ENCODE assay signal across 8 mouse cellular contexts in the genomic region with DNA sequence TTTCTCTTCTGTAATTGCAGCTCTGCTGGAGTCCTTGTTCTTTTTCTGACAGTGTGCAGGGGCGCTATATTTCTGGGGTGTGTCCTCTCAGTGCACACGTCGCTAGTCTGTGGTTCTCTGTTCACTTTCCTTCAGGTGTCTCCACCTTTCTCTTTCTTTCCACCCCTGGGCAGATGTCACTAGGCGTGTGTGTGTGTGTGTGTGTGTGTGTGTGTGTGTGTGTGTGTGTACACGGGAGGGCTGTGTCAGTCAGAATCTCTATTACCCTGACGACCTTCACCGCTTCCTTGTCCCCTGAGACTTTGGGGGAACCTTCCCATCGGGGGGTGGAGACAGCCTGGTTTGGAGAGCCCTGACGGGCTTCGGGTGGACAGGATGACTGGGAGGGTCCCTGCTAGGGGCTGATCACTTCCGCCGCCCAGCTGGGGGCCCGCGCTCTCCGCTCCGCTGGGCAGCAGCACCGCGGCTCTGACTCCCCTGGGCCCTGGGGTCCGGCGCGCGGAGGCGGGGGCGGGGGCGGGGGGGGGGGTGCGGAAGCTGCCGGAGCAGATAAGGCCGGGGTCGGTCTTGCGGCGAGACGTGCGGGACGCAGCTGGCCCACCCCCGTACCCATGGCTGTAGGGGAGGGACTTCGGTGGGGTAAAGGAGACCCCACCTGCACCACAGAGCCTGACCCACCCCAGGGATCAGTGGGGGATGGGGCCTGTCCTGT. TPM values are rescaled to one million over a fixed set of nuclear protein-coding genes. Genes with fewer than 3 reads are reported as not detected.
DNase-seq lines count a peak whose midpoint lies in the region; ATAC-seq lines count a peak whose summit lies in the region.

No protein-coding gene starts in this region.

- peak; percentile 45 for DNase-seq in cerebellum, postnatal 10 days
- DNase-seq in cerebellum, postnatal 14 days, result no peak
- DNase-seq in thymus, postnatal 0 days (ENCODE audit: low spot score), result peak; percentile 42
- no peak for DNase-seq in thymus, postnatal 14 days
- peak; percentile 69 for DNase-seq in induced T-regulatory cell, adult 2 months (ENCODE audit: low read depth)
- DNase-seq in midbrain, embryonic 14.5 days, result peak; percentile 64
- no peak for DNase-seq in Muller cell, postnatal 12 days (ENCODE audit: inconsistent ontology term)
- no peak for DNase-seq in MN1 (ENCODE audit: low spot score)

- peak overlapping the region; percentile 71 for H3K9ac ChIP-seq in midbrain, embryonic 14.5 days (replicated peaks; ENCODE audit: low read length)

- H3K27ac ChIP-seq in midbrain, embryonic 14.5 days (replicated peaks; ENCODE audit: low read depth, low read length), result peak overlapping the region; percentile 33; the same call in 1 of the 2 replicates

- no peaks in the 10 kb centered on the region for H3K4me1 ChIP-seq in midbrain, embryonic 14.5 days (ENCODE audit: control insufficient read depth, insufficient read depth, low read length)

- ATAC-seq in midbrain, embryonic 14.5 days (ENCODE audit: low FRiP score, low TSS enrichment), result peak; percentile 72; the same call in 1 of the 2 replicates

- H3K36me3 ChIP-seq in midbrain, embryonic 14.5 days (ENCODE audit: control insufficient read depth, insufficient read depth, low read length), result no peaks in the 10 kb centered on the region

- H3K27me3 ChIP-seq in midbrain, embryonic 14.5 days (ENCODE audit: control insufficient read depth, insufficient read depth, low read length), result no peaks in the 10 kb centered on the region

- H3K4me3 ChIP-seq in midbrain, embryonic 14.5 days (replicated peaks; ENCODE audit: low read depth, low read length), result peak overlapping the region; percentile 44

- no peaks in the 10 kb centered on the region for H3K9me3 ChIP-seq in midbrain, embryonic 14.5 days (ENCODE audit: control insufficient read depth, low read length)

- H3K4me2 ChIP-seq in midbrain, embryonic 14.5 days (ENCODE audit: low read length), result peak overlapping the region; percentile 88

- under 1% methylated on average over 33 of the region's 36 CpGs for WGBS in midbrain, embryonic 14.5 days

RNA-seq across cellular contexts. Expression of a gene that starts 3.7 kb away (rescaled TPM):
- 13.8 and 14.0 TPM in 2 replicates for polyA plus RNA-seq in thymus, postnatal 0 days (2015; fragmentation: Nextera tagmentation; extraction: Ambion mirVana)
- 1.2 and 2.4 TPM in 2 replicates for polyA plus RNA-seq in midbrain, embryonic 14.5 days (2014; fragmentation: Nextera tagmentation; extraction: Ambion mirVana)

RNA-seq across cellular contexts. Expression of a gene that starts 8.3 kb away (rescaled TPM):
- 15.1 and 16.4 TPM in 2 replicates for polyA plus RNA-seq in thymus, postnatal 0 days (2015; fragmentation: Nextera tagmentation; extraction: Ambion mirVana)
- 21.9 and 26.7 TPM in 2 replicates for polyA plus RNA-seq in midbrain, embryonic 14.5 days (2014; fragmentation: Nextera tagmentation; extraction: Ambion mirVana)

RNA-seq across cellular contexts. Expression of a gene that starts 24.7 kb away (rescaled TPM):
- polyA plus RNA-seq in thymus, postnatal 0 days (2015; fragmentation: Nextera tagmentation; extraction: Ambion mirVana), result 302 and 307 TPM in 2 replicates
- polyA plus RNA-seq in midbrain, embryonic 14.5 days (2014; fragmentation: Nextera tagmentation; extraction: Ambion mirVana), result 232 and 271 TPM in 2 replicates

RNA-seq across cellular contexts. Expression of a gene that starts 39.5 kb away (rescaled TPM):
- polyA plus RNA-seq in thymus, postnatal 0 days (2015; fragmentation: Nextera tagmentation; extraction: Ambion mirVana), result 0.18 and 0.36 TPM in 2 replicates
- not detected in 2 replicates for polyA plus RNA-seq in midbrain, embryonic 14.5 days (2014; fragmentation: Nextera tagmentation; extraction: Ambion mirVana)

RNA-seq across cellular contexts. Expression of a gene that starts 43.0 kb away (rescaled TPM):
- polyA plus RNA-seq in thymus, postnatal 0 days (2015; fragmentation: Nextera tagmentation; extraction: Ambion mirVana), result 8.3 TPM in 2 replicates
- polyA plus RNA-seq in midbrain, embryonic 14.5 days (2014; fragmentation: Nextera tagmentation; extraction: Ambion mirVana), result 0.57 TPM in 2 replicates

Comparison
In these comparisons a context has a peak if more than half of its experiments do, and no peak if none do; other contexts are left out.
1. DNase-seq: peak in cerebellum, postnatal 10 days (2 of 2), thymus, postnatal 0 days (single experiment), induced T-regulatory cell, adult 2 months (single experiment) and midbrain, embryonic 14.5 days (single experiment); none in cerebellum, postnatal 14 days (0 of 2), thymus, postnatal 14 days (single experiment), Muller cell, postnatal 12 days (single experiment) and MN1 (single experiment).